Mouse (Mus musculus) olfactory bulb, adult 2 months (tissue): ENCODE data around the gene Rc3h2. TPM values are rescaled to one million over a fixed set of nuclear protein-coding genes. Genes with fewer than 3 reads are reported as not detected.

Source experiments
- H3K27ac ChIP-seq: fragments of 200-500 bp; 2 replicates; pipeline ENCODE4 v1.5.1; 2012; ENCODE audit warnings: low read depth, low read length; ENCODE audit not compliant: insufficient read depth
- H3K4me1 ChIP-seq: fragments of 200-500 bp; 2 replicates; pipeline ENCODE4 v1.6.1; 2012; ENCODE audit warnings: low read length; ENCODE audit not compliant: control insufficient read depth, insufficient read depth
- H3K4me3 ChIP-seq: fragments of 200-500 bp; 2 replicates; pipeline ENCODE4 v1.5.1; 2012; ENCODE audit warnings: mild to moderate bottlenecking, low read depth, low read length, moderate library complexity; ENCODE audit not compliant: insufficient read depth
- CTCF ChIP-seq: fragments of 200-500 bp; IDR thresholded peaks from 2 replicates; pipeline ENCODE4 v1.5.1; 2012; ENCODE audit warnings: low read depth, mild to moderate bottlenecking, low read length, moderate library complexity; ENCODE audit not compliant: insufficient read depth
- POLR2A ChIP-seq: fragments of 200-500 bp; IDR thresholded peaks from 2 replicates; pipeline ENCODE4 v1.6.1; 2012; ENCODE audit warnings: mild to moderate bottlenecking, low read depth, low read length, moderate library complexity; ENCODE audit not compliant: insufficient read depth
- WGBS: fragments of 180-500 bp; shearing (Covaris S2); methylation state at CpG from one replicate; pipeline ENCODE4 v1.1.7; 2018; 5-methylcytosine and 5-hydroxymethylcytosine counted together
- polyA plus RNA-seq: library from polyadenylated mRNA; stranded (reverse); fragments of >200 nt; gene quantifications from 2 replicates; pipeline ENCODE4 v1.2.4, GENCODE M21; 2012; ENCODE audit warnings: low replicate concordance; ENCODE audit not compliant: missing spikeins, insufficient read depth, insufficient read length

Gene Rc3h2
- 57.9 TPM in 1 of 2 replicates, not detected in the other for polyA plus RNA-seq

GRCm38 (mm10) chr2:37422306-37423304 lies at the start of gene Rc3h2:
Gene Rc3h2, minus strand, starts transcription at chr2:37422903.
- WGBS: under 1% methylated on average over 75 of the region's 75 CpGs
- H3K27ac ChIP-seq: peak within 1 kb of the TSS; percentile 69
- TF ChIP-seq POLR2A (peak; percentile 94), CTCF (no peak)

DNA sequence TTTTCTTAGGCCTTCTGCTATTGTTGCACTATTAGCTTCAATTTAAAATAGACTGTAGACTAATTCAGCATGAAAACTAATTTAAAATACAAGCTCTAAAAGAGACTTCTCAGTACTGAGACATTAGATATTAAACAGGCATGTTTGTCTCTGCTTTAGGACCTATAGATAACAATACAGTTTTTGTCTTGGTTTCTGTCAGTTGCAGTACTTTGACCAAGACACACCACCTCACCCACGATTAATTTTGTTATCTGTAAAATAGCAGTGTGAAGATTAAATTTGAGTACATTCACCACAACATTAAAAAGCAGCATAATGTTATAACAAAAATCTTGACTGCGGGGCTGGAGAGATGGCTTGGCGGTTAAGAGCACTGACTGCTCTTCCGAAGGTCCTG lies 43.6 kb upstream of the Rc3h2 start:
- Histone ChIP-seq H3K4me3 (no peak overlapping the region), H3K27ac (no peak overlapping the region), H3K4me1 (no peaks in the 10 kb centered on the region)
- 98% methylated on average over 4 of the region's 4 CpGs for WGBS
- TF ChIP-seq CTCF (no peak), POLR2A (no peak)

More at GRCm38 (mm10) chr2:37422306-37423304, at the start of gene Rc3h2:
- H3K4me1 ChIP-seq: no peaks in the 10 kb centered on the region
- H3K4me3 ChIP-seq: peak within 1 kb of the TSS; percentile 68

- WGBS: 96% methylated on average over 4 of the region's 4 CpGs
- no peak for TF ChIP-seq CTCF
- TF ChIP-seq POLR2A: no peak
- H3K4me3 ChIP-seq: no peak overlapping the region
- H3K4me1 ChIP-seq: no peaks in the 10 kb centered on the region
- H3K27ac ChIP-seq: no peak overlapping the region
These were observed 38.0 kb upstream of the Rc3h2 start for GRCm38 (mm10) chr2:37460707-37461106.

- Histone ChIP-seq H3K4me3 (peak overlapping the region; percentile 90), H3K4me1 (peaks cover 9% of the 10 kb centered on the region; the same call in 1 of the 2 replicates), H3K27ac (peak overlapping the region; percentile 46; the same call in 1 of the 2 replicates)
- WGBS: under 1% methylated on average over 14 of the region's 24 CpGs
- TF ChIP-seq CTCF: no peak
- no peak for TF ChIP-seq POLR2A
These were observed 29.7 kb upstream of the Rc3h2 start for GRCm38 (mm10) chr2:37452376-37452760.

- peak overlapping the region; percentile 46 for H3K27ac ChIP-seq
- peak; percentile 91 for TF ChIP-seq POLR2A
- TF ChIP-seq CTCF: no peak
- 5% methylated on average over 44 of the region's 44 CpGs for WGBS
These were observed 29.1 kb upstream of the Rc3h2 start for GRCm38 (mm10) chr2:37451667-37452375.

DNA sequence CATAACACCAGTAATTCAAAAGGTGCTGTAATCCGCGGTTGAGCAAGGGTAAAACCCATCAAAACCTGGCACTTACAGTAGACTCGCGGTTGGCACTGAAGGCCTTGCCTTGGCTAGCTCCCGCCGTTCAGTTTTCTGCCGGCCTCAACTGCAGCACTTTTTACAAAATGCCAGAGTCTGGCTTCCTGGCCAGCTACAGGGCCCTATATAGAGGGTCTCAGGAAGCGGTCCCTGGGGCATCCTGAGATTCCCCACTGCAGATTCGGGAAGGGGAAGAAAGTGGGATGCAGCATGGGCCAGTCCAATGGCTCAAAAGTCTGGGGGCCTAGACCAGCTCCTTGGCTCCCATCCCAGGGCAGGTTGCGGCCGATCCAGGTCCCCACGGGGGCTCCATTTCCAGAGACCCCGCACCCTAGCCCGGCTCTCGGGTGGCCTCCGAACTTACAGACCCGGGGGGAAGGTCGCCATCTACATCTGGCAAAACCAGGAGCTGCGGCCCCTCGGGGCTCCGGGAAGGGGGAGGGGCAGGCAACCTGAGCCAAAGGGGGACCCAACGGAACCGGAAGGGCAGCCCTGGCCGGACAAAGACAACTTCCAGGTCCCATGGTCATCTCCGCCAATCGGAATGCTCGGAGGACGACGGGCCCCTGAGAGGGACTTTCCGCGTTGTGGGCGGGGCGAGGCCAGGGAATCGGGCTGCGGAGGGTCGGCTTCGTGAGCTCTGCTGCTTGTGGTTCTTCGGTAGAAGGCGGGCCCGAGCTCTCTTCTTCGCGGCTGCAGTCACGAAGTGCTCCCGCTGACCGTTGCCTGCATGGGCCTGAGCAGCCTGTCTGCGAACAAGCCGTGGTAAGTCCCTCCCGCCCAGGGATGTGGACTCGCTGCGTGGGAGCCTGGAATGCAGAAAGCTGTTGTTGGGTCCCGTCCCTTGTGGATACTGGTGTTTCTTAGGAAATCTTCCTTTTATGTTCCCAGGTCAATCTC lies 20.2 kb upstream of the Rc3h2 start, which contains the start of the genes Zbtb26, Zbtb6 and Rabgap1:
Gene Zbtb26, minus strand, starts transcription at position 525 of the 981 bp plus-strand sequence.
Gene Zbtb6, minus strand, starts transcription at position 561 of the 981 bp plus-strand sequence.
Gene Rabgap1, plus strand, starts transcription at position 669 of the 981 bp plus-strand sequence.
- no peak for TF ChIP-seq CTCF
- peak; percentile 48; the same call in 1 of the 2 replicates for TF ChIP-seq POLR2A
- Histone ChIP-seq H3K4me3 (peak within 1 kb of the TSS; percentile 96), H3K27ac (peak within 1 kb of the TSS; percentile 48), H3K4me1 (no peaks in the 10 kb centered on the region)
- under 1% methylated on average over 51 of the region's 51 CpGs for WGBS

More at GRCm38 (mm10) chr2:37451667-37452375, 29.1 kb upstream of the Rc3h2 start:
- Histone ChIP-seq H3K4me3 (peak overlapping the region; percentile 90), H3K4me1 (peaks cover 9% of the 10 kb centered on the region; the same call in 1 of the 2 replicates)

DNA sequence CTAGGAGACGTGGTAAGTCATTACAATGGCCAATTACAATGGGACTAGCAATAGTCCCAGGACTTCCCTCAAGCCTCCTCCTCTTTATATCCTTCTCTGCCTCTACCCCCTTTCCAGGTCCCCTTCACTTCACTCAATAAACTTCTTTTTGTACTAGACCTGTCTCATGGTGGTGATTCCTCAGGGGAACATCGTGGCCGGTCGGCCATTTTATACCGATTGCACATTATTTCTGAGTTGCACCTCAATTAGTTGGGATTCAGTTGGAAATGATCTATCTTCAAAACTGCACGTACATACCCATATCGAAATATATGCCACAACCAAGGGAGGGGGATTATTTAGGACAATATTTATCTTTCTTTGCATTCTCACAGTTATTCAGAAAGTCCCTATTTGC lies 8.9 kb upstream of the Rc3h2 start:
- no peak for TF ChIP-seq POLR2A
- TF ChIP-seq CTCF: no peak
- WGBS: 21% methylated on average over 7 of the region's 7 CpGs
- H3K27ac ChIP-seq: no peak overlapping the region
- H3K4me1 ChIP-seq: no peaks in the 10 kb centered on the region
- no peak overlapping the region for H3K4me3 ChIP-seq
